Mouse (Mus musculus) embryonic facial prominence, embryonic 12.5 days (tissue): ENCODE results near the gene Eps8l3. TPM values are rescaled to one million over a fixed set of nuclear protein-coding genes. Genes with fewer than 3 reads are reported as not detected.
A peak's percentile ranks its signal among the peaks of the same experiment; 100 is the strongest.

Source experiments
- ATAC-seq: fragments of 200-750 bp; cut with Nextera tagmentation; 2 replicates; pipeline ENCODE4 v1.8.0; 2017; ENCODE audit not compliant: insufficient number of reproducible peaks, insufficient read depth, low FRiP score, low TSS enrichment
- H3K27ac ChIP-seq: fragments of 300-500 bp; sonication (generic); 2 replicates; pipeline ENCODE4 v1.5.1; 2016; ENCODE audit warnings: mild to moderate bottlenecking
- H3K27me3 ChIP-seq: fragments of 300-500 bp; sonication (generic); 2 replicates; pipeline ENCODE4 v1.6.1; 2016; ENCODE audit warnings: mild to moderate bottlenecking, moderate library complexity
- H3K36me3 ChIP-seq: fragments of 300-500 bp; sonication (generic); 2 replicates; pipeline ENCODE4 v1.6.1; 2016; ENCODE audit warnings: mild to moderate bottlenecking
- H3K4me1 ChIP-seq: fragments of 300-500 bp; sonication (generic); 2 replicates; pipeline ENCODE4 v1.6.1; 2016
- H3K4me2 ChIP-seq: fragments of 300-500 bp; sonication (generic); replicated peaks from 2 replicates; pipeline ENCODE4 v1.6.1; 2016; ENCODE audit warnings: mild to moderate bottlenecking, moderate library complexity
- H3K4me3 ChIP-seq: fragments of 300-500 bp; sonication (generic); 2 replicates; pipeline ENCODE4 v1.5.1; 2016; ENCODE audit warnings: mild to moderate bottlenecking
- H3K9ac ChIP-seq: fragments of 300-500 bp; sonication (generic); 2 replicates; pipeline ENCODE4 v1.6.1; 2016; ENCODE audit warnings: mild to moderate bottlenecking, moderate library complexity
- H3K9me3 ChIP-seq: fragments of 300-500 bp; sonication (generic); 2 replicates; pipeline ENCODE4 v1.6.1; 2016; ENCODE audit warnings: mild to moderate bottlenecking, moderate library complexity
- WGBS: fragments of 180-500 bp; shearing (Covaris S2); methylation state at CpG from one replicate; pipeline ENCODE4 v1.1.7; 2016; 5-methylcytosine and 5-hydroxymethylcytosine counted together
- polyA plus RNA-seq: library from polyadenylated mRNA; unstranded; fragments of >200 nt; fragmentation: Nextera tagmentation; extraction: Ambion mirVana; gene quantifications from 2 replicates; pipeline ENCODE4 v1.2.1, GENCODE M21; 2016

Gene Eps8l3
- polyA plus RNA-seq, 1 experiment from 2014 or later = not detected

- Histone ChIP-seq H3K36me3 (no peaks in the 10 kb centered on the region), H3K4me2 (no peak overlapping the region), H3K9ac (no peak overlapping the region), H3K4me1 (0 out of 2 replicates have a peak, but pooled peaks cover 4% of the 10 kb centered on the region), H3K27me3 (no peaks in the 10 kb centered on the region), H3K9me3 (no peaks in the 10 kb centered on the region), H3K27ac (0 out of 2 replicates have a peak overlapping the region, but pooled peaks have one; percentile 25), H3K4me3 (no peak overlapping the region)
- ATAC-seq = no peak
- 80% methylated on average over 7 of the region's 7 CpGs for whole genome bisulfite sequencing
Observed at GRCm38 (mm10) chr3:107841370-107841769, 35.7 kb upstream of the Eps8l3 start.

GRCm38 (mm10) chr3:107843406-107843805 lies 33.6 kb upstream of the Eps8l3 start:
- H3K4me3 ChIP-seq = no peak overlapping the region

GRCm38 (mm10) chr3:107844001-107844400 lies 33.0 kb upstream of the Eps8l3 start:
- no peak overlapping the region for H3K4me2 ChIP-seq
- 0 out of 2 replicates have a peak, but pooled peaks cover 4% of the 10 kb centered on the region for H3K4me1 ChIP-seq
- H3K27ac ChIP-seq = no peak overlapping the region
- H3K36me3 ChIP-seq = no peaks in the 10 kb centered on the region
- ATAC-seq = no peak
- H3K9ac ChIP-seq = no peak overlapping the region
- 89% methylated on average over 3 of the region's 3 CpGs for WGBS
- no peak overlapping the region for H3K4me3 ChIP-seq
- H3K27me3 ChIP-seq = no peaks in the 10 kb centered on the region
- H3K9me3 ChIP-seq = no peaks in the 10 kb centered on the region

More at GRCm38 (mm10) chr3:107843406-107843805, 33.6 kb upstream of the Eps8l3 start:
- H3K4me1 ChIP-seq = 0 out of 2 replicates have a peak, but pooled peaks cover 4% of the 10 kb centered on the region
- H3K27me3 ChIP-seq = no peaks in the 10 kb centered on the region
- H3K36me3 ChIP-seq = no peaks in the 10 kb centered on the region
- no peak overlapping the region for H3K4me2 ChIP-seq
- no peak overlapping the region for H3K9ac ChIP-seq
- H3K27ac ChIP-seq = no peak overlapping the region
- 90% methylated on average over 3 of the region's 3 CpGs for WGBS
- ATAC-seq = no peak
- H3K9me3 ChIP-seq = no peaks in the 10 kb centered on the region

GRCm38 (mm10) chr3:107844499-107844898 lies 32.5 kb upstream of the Eps8l3 start:
- 0 out of 2 replicates have a peak, but pooled peaks cover 4% of the 10 kb centered on the region for H3K4me1 ChIP-seq
- H3K9me3 ChIP-seq = no peaks in the 10 kb centered on the region
- WGBS = 84% methylated on average over 2 of the region's 2 CpGs
- no peak overlapping the region for H3K9ac ChIP-seq
- H3K4me2 ChIP-seq = no peak overlapping the region
- no peaks in the 10 kb centered on the region for H3K36me3 ChIP-seq
- no peaks in the 10 kb centered on the region for H3K27me3 ChIP-seq
- no peak overlapping the region for H3K27ac ChIP-seq
- no peak for ATAC-seq
- no peak overlapping the region for H3K4me3 ChIP-seq

GRCm38 (mm10) chr3:107846175-107846574 lies 30.9 kb upstream of the Eps8l3 start:
- no peak for ATAC-seq

GRCm38 (mm10) chr3:107846835-107847234 lies 30.2 kb upstream of the Eps8l3 start:
- H3K4me1 ChIP-seq = peaks cover 16% of the 10 kb centered on the region

More at GRCm38 (mm10) chr3:107846175-107846574, 30.9 kb upstream of the Eps8l3 start:
- Histone ChIP-seq H3K9ac (no peak overlapping the region), H3K4me3 (no peak overlapping the region), H3K9me3 (no peaks in the 10 kb centered on the region), H3K4me2 (no peak overlapping the region), H3K4me1 (peaks cover 16% of the 10 kb centered on the region), H3K27me3 (no peaks in the 10 kb centered on the region), H3K36me3 (no peaks in the 10 kb centered on the region), H3K27ac (no peak overlapping the region)
- 87% methylated on average over 1 of the region's 1 CpGs for WGBS

GRCm38 (mm10) chr3:107848126-107848525 lies 28.9 kb upstream of the Eps8l3 start:
- no peak for ATAC-seq
- Histone ChIP-seq H3K36me3 (no peaks in the 10 kb centered on the region), H3K9ac (no peak overlapping the region), H3K27ac (0 out of 2 replicates have a peak overlapping the region, but pooled peaks have one; percentile 17), H3K4me2 (no peak overlapping the region), H3K4me1 (peaks cover 16% of the 10 kb centered on the region), H3K4me3 (no peak overlapping the region), H3K27me3 (no peaks in the 10 kb centered on the region), H3K9me3 (no peaks in the 10 kb centered on the region)
- WGBS = 42% methylated on average over 4 of the region's 4 CpGs

More at GRCm38 (mm10) chr3:107846835-107847234, 30.2 kb upstream of the Eps8l3 start:
- 81% methylated on average over 3 of the region's 3 CpGs for WGBS
- no peak overlapping the region for H3K4me3 ChIP-seq
- H3K9ac ChIP-seq = no peak overlapping the region
- no peaks in the 10 kb centered on the region for H3K27me3 ChIP-seq
- H3K27ac ChIP-seq = no peak overlapping the region
- no peaks in the 10 kb centered on the region for H3K36me3 ChIP-seq
- H3K9me3 ChIP-seq = no peaks in the 10 kb centered on the region
- H3K4me2 ChIP-seq = no peak overlapping the region
- no peak for ATAC-seq

- H3K4me1 ChIP-seq = peaks cover 15% of the 10 kb centered on the region
- no peak overlapping the region for H3K27ac ChIP-seq
- H3K9ac ChIP-seq = no peak overlapping the region
- no peaks in the 10 kb centered on the region for H3K27me3 ChIP-seq
- 72% methylated on average over 6 of the region's 6 CpGs for WGBS
- H3K4me3 ChIP-seq = no peak overlapping the region
- H3K4me2 ChIP-seq = no peak overlapping the region
- H3K36me3 ChIP-seq = no peaks in the 10 kb centered on the region
- no peaks in the 10 kb centered on the region for H3K9me3 ChIP-seq
- no peak for ATAC-seq
Observed at GRCm38 (mm10) chr3:107849000-107849692, 27.9 kb upstream of the Eps8l3 start.

- H3K4me1 ChIP-seq = peaks cover 12% of the 10 kb centered on the region
- 72% methylated on average over 2 of the region's 2 CpGs for WGBS
- ATAC-seq = no peak
Observed at GRCm38 (mm10) chr3:107849693-107850031, 27.4 kb upstream of the Eps8l3 start.

GRCm38 (mm10) chr3:107850418-107851031 lies 26.5 kb upstream of the Eps8l3 start:
- Histone ChIP-seq H3K4me1 (peaks cover 17% of the 10 kb centered on the region), H3K4me2 (peak overlapping the region; percentile 19; the same call in 1 of the 2 replicates), H3K9ac (no peak overlapping the region; the same call in 1 of the 2 replicates), H3K4me3 (no peak overlapping the region), H3K9me3 (no peaks in the 10 kb centered on the region), H3K27me3 (no peaks in the 10 kb centered on the region), H3K27ac (peak overlapping the region; percentile 5; the same call in 1 of the 2 replicates), H3K36me3 (no peaks in the 10 kb centered on the region)
- 22% methylated on average over 12 of the region's 12 CpGs for WGBS
- ATAC-seq = no peak

More at GRCm38 (mm10) chr3:107849693-107850031, 27.4 kb upstream of the Eps8l3 start:
- H3K4me3 ChIP-seq = no peak overlapping the region
- no peaks in the 10 kb centered on the region for H3K27me3 ChIP-seq
- H3K27ac ChIP-seq = no peak overlapping the region
- no peak overlapping the region for H3K9ac ChIP-seq
- no peaks in the 10 kb centered on the region for H3K36me3 ChIP-seq
- no peak overlapping the region for H3K4me2 ChIP-seq
- H3K9me3 ChIP-seq = no peaks in the 10 kb centered on the region

GRCm38 (mm10) chr3:107852786-107853185 lies 24.2 kb upstream of the Eps8l3 start:
- no peaks in the 10 kb centered on the region for H3K27me3 ChIP-seq
- H3K4me2 ChIP-seq = no peak overlapping the region
- WGBS = 60% methylated on average over 7 of the region's 7 CpGs
- no peak overlapping the region for H3K4me3 ChIP-seq
- no peak for ATAC-seq
- H3K9ac ChIP-seq = no peak overlapping the region
- peaks cover 17% of the 10 kb centered on the region for H3K4me1 ChIP-seq
- H3K9me3 ChIP-seq = no peaks in the 10 kb centered on the region
- no peak overlapping the region for H3K27ac ChIP-seq
- H3K36me3 ChIP-seq = no peaks in the 10 kb centered on the region
